Mouse (Mus musculus) C2C12 (cell line): ENCODE measurements around the gene Arhgap8.

ENCODE experiments used
- CTCF ChIP-seq: IDR thresholded peaks from one replicate; pipeline ENCODE4 v1.5.1; 2011; ENCODE audit not compliant: control insufficient read depth, insufficient read depth, insufficient read length
- MAX ChIP-seq: IDR thresholded peaks from one replicate; pipeline ENCODE4 v1.6.1; 2011; ENCODE audit warnings: mild to moderate bottlenecking, control low read depth
- MYOD1 ChIP-seq: IDR thresholded peaks from one replicate; pipeline ENCODE4 v1.6.1; 2011; ENCODE audit warnings: low read depth; ENCODE audit not compliant: control insufficient read depth, insufficient read length
- USF1 ChIP-seq: IDR thresholded peaks from one replicate; pipeline ENCODE4 v1.6.1; 2011; ENCODE audit warnings: low read depth, mild to moderate bottlenecking, control low read depth, moderate library complexity

- TF ChIP-seq MAX (no peak), CTCF (no peak), USF1 (no peak), MYOD1 (no peak)
These were observed 17.1 kb downstream of the Arhgap8 start for GRCm38 (mm10) chr15:84736994-84737346.
